Mouse (Mus musculus) CH12.LX (cell line): ENCODE results near the gene Aldh6a1.

Experiments
- CHD1 ChIP-seq: IDR thresholded peaks from 2 replicates; pipeline ENCODE4 v1.6.1; 2012; ENCODE audit warnings: low read depth, low read length, improper control_type of control experiment, inconsistent platforms
- CTCF ChIP-seq, 2 experiments: IDR thresholded peaks in 1 of 2; conservative IDR thresholded peaks in 1 of 2; 2 replicates each; pipeline ENCODE4 v1.5.1; 2011 to 2012; ENCODE audit warnings: low read depth in 2 of 2, low read length in 2 of 2, improper control_type of control experiment in 1 of 2, inconsistent platforms in 1 of 2, mild to moderate bottlenecking in 1 of 2, moderate library complexity in 1 of 2
- E2F4 ChIP-seq: IDR thresholded peaks from 2 replicates; pipeline ENCODE4 v1.6.1; 2011; ENCODE audit warnings: low read depth, low read length, improper control_type of control experiment; ENCODE audit not compliant: insufficient replicate concordance
- ELF1 ChIP-seq: IDR thresholded peaks from 2 replicates; pipeline ENCODE4 v1.6.1; 2014; ENCODE audit warnings: low read depth, mild to moderate bottlenecking, inconsistent platforms, low read length, improper control_type of control experiment
- EP300 ChIP-seq: IDR thresholded peaks from 2 replicates; pipeline ENCODE4 v1.6.1; 2011; ENCODE audit warnings: low read length, improper control_type of control experiment
- IRF4 ChIP-seq: IDR thresholded peaks from 2 replicates; pipeline ENCODE4 v1.6.1; 2014; ENCODE audit warnings: low read depth, mild to moderate bottlenecking, inconsistent platforms, low read length, improper control_type of control experiment
- JUN ChIP-seq: IDR thresholded peaks from 2 replicates; pipeline ENCODE4 v1.6.1; 2011; ENCODE audit warnings: low read depth, mild to moderate bottlenecking, low read length, improper control_type of control experiment, moderate library complexity; ENCODE audit not compliant: insufficient read depth
- POLR2A ChIP-seq: IDR thresholded peaks from 2 replicates; pipeline ENCODE4 v1.6.1; 2011; ENCODE audit warnings: low read depth, mild to moderate bottlenecking, improper control_type of control experiment, low read length
- SMC3 ChIP-seq: IDR thresholded peaks from 2 replicates; pipeline ENCODE4 v1.6.1; 2011; ENCODE audit warnings: low read depth, low read length, improper control_type of control experiment
- TBP ChIP-seq: conservative IDR thresholded peaks from 2 replicates; pipeline ENCODE4 v1.6.1; 2011; ENCODE audit warnings: low read depth, low read length, improper control_type of control experiment
- UBTF ChIP-seq: IDR thresholded peaks from 2 replicates; pipeline ENCODE4 v1.6.1; 2012; ENCODE audit warnings: low read depth, mild to moderate bottlenecking, inconsistent platforms, low read length, improper control_type of control experiment, moderate library complexity
- ZMIZ1 ChIP-seq: IDR thresholded peaks from 2 replicates; pipeline ENCODE4 v1.6.1; 2012; ENCODE audit warnings: low read depth, mild to moderate bottlenecking, inconsistent platforms, low read length, improper control_type of control experiment
- ZNF384 ChIP-seq: IDR thresholded peaks from 2 replicates; pipeline ENCODE4 v1.6.1; 2012; ENCODE audit warnings: low read depth, low read length, improper control_type of control experiment, inconsistent platforms

- no peak for TF ChIP-seq IRF4
- TF ChIP-seq CTCF (conservative IDR thresholded peaks at IDR 0.05 in 1 of 2, IDR thresholded peaks at IDR 0.05 in 1 of 2; ENCODE audit: low read depth in 2 of 2, low read length in 2 of 2) = no peak
- no peak for TF ChIP-seq CHD1
- no peak for TF ChIP-seq ZMIZ1
- no peak for TF ChIP-seq ZNF384
- TF ChIP-seq POLR2A = no peak
- no peak for TF ChIP-seq ELF1
- no peak for TF ChIP-seq SMC3
- no peak for TF ChIP-seq EP300
- TF ChIP-seq TBP = no peak
- TF ChIP-seq UBTF = no peak
- TF ChIP-seq E2F4 = no peak
- TF ChIP-seq JUN = no peak
Measured at GRCm38 (mm10) chr12:84399135-84399534, 51.7 kb downstream of the Aldh6a1 start.
